Mouse (Mus musculus) G1E (cell line): ENCODE data around the gene Nos1ap.

Source experiments
- CTCF ChIP-seq: IDR thresholded peaks from 2 replicates; pipeline ENCODE4 v1.5.1; 2012; ENCODE audit warnings: low read depth, low read length, inconsistent platforms, mixed read lengths
- GATA1 ChIP-seq: IDR thresholded peaks from 2 replicates; pipeline ENCODE4 v1.6.1; 2012; ENCODE audit warnings: borderline replicate concordance, low read length, inconsistent platforms, mixed read lengths
- GATA2 ChIP-seq: IDR thresholded peaks from 2 replicates; pipeline ENCODE4 v1.6.1; 2012; ENCODE audit warnings: low read depth, low read length, inconsistent platforms, borderline replicate concordance
- POLR2AphosphoS5 ChIP-seq: IDR thresholded peaks from 2 replicates; pipeline ENCODE4 v1.6.1; 2012; ENCODE audit warnings: low read depth, low read length, inconsistent platforms; ENCODE audit not compliant: insufficient replicate concordance
- TAL1 ChIP-seq: conservative IDR thresholded peaks from 2 replicates; pipeline ENCODE4 v1.6.1; 2012; ENCODE audit warnings: low read depth, low read length, inconsistent platforms, mixed read lengths

- TF ChIP-seq GATA1 (no peak), CTCF (no peak), TAL1 (no peak), GATA2 (no peak), POLR2AphosphoS5 (no peak)
These were observed 246.6 kb downstream of the Nos1ap start for GRCm38 (mm10) chr1:170343081-170343480.
